Mouse (Mus musculus): ENCODE measurements around the gene Spata20.

Gene Spata20

GRCm38 (mm10) chr11:94483921-94484320, 2.1 kb downstream of the Spata20 start:
- intact Hi-C loops (cut with DNase I): no loop called here

- intact Hi-C loops (cut with DNase I): no loop called here
Measured at GRCm38 (mm10) chr11:94483436-94483835, 2.5 kb downstream of the Spata20 start.

GRCm38 (mm10) chr11:94482738-94483137, 3.2 kb downstream of the Spata20 start:
- intact Hi-C loops (cut with DNase I): no loop called here

- intact Hi-C loops (cut with DNase I): no loop called here
Measured at GRCm38 (mm10) chr11:94481963-94482362, 4.0 kb downstream of the Spata20 start.

GRCm38 (mm10) chr11:94480382-94480781, 5.6 kb downstream of the Spata20 start:
- intact Hi-C loops (cut with DNase I): no loop called here

- intact Hi-C loops (cut with DNase I): no loop called here
Measured at GRCm38 (mm10) chr11:94477651-94478050, 8.3 kb downstream of the Spata20 start.

GRCm38 (mm10) chr11:94475722-94476121, 10.3 kb downstream of the Spata20 start:
- intact Hi-C loops (cut with DNase I): no loop called here

- intact Hi-C loops (cut with DNase I): no loop called here
Measured at GRCm38 (mm10) chr11:94474544-94474910, 11.5 kb downstream of the Spata20 start.

- intact Hi-C loops (cut with DNase I): no loop called here
Measured at GRCm38 (mm10) chr11:94473707-94474543, 12.1 kb downstream of the Spata20 start, which contains the start of gene Cacna1g. Gene Cacna1g (minus strand): TSS chr11:94474198.

GRCm38 (mm10) chr11:94472916-94473706, 12.9 kb downstream of the Spata20 start:
- intact Hi-C loops (cut with DNase I): no loop called here

GRCm38 (mm10) chr11:94472585-94472915, 13.4 kb downstream of the Spata20 start:
- intact Hi-C loops (cut with DNase I): no loop called here

- intact Hi-C loops (cut with DNase I): no loop called here
Measured at GRCm38 (mm10) chr11:94471740-94472584, 14.0 kb downstream of the Spata20 start.

GRCm38 (mm10) chr11:94470391-94470790, 15.6 kb downstream of the Spata20 start:
- intact Hi-C loops (cut with DNase I): no loop called here

GRCm38 (mm10) chr11:94469136-94470064, 16.6 kb downstream of the Spata20 start:
- intact Hi-C loops (cut with DNase I): no loop called here

GRCm38 (mm10) chr11:94468582-94469064, 17.4 kb downstream of the Spata20 start:
- intact Hi-C loops (cut with DNase I): no loop called here

GRCm38 (mm10) chr11:94466333-94466855, 19.6 kb downstream of the Spata20 start:
- intact Hi-C loops (cut with DNase I): no loop called here

GRCm38 (mm10) chr11:94464170-94464569, 21.8 kb downstream of the Spata20 start:
- intact Hi-C loops (cut with DNase I): no loop called here

GRCm38 (mm10) chr11:94461856-94462255, 24.1 kb downstream of the Spata20 start:
- intact Hi-C loops (cut with DNase I): no loop called here

GRCm38 (mm10) chr11:94457001-94457400, 29.0 kb downstream of the Spata20 start:
- intact Hi-C loops (cut with DNase I): no loop called here

GRCm38 (mm10) chr11:94456347-94456746, 29.6 kb downstream of the Spata20 start:
- intact Hi-C loops (cut with DNase I): no loop called here
